Mouse (Mus musculus) intestine, embryonic 15.5 days (tissue): ENCODE measurements around the gene Capg. TPM values are rescaled to one million over a fixed set of nuclear protein-coding genes. Genes with fewer than 3 reads are reported as not detected.
"Not testable (repeated sequence)": the region's sequence is repeated elsewhere in the genome, so short reads cannot be mapped to it uniquely, and the experiment has no call there.

Source experiments
- ATAC-seq: fragments of 200-750 bp; cut with Nextera tagmentation; 2 replicates; pipeline ENCODE4 v1.8.0; 2017; ENCODE audit warnings: moderate TSS enrichment, moderate library complexity
- H3K27ac ChIP-seq: fragments of 300-500 bp; sonication (generic); 2 replicates; pipeline ENCODE4 v1.5.1; 2015; ENCODE audit warnings: mild to moderate bottlenecking, inconsistent platforms
- H3K27me3 ChIP-seq: fragments of 300-500 bp; sonication (generic); replicated peaks from 2 replicates; pipeline ENCODE4 v1.6.1; 2015; ENCODE audit warnings: inconsistent platforms
- H3K36me3 ChIP-seq: fragments of 300-500 bp; sonication (generic); 2 replicates; pipeline ENCODE4 v1.6.1; 2015; ENCODE audit warnings: inconsistent platforms
- H3K4me1 ChIP-seq: fragments of 300-500 bp; sonication (generic); replicated peaks from 2 replicates; pipeline ENCODE4 v1.6.1; 2015; ENCODE audit warnings: inconsistent platforms
- H3K4me2 ChIP-seq: fragments of 300-500 bp; sonication (generic); replicated peaks from 2 replicates; pipeline ENCODE4 v1.6.1; 2015; ENCODE audit warnings: mild to moderate bottlenecking, inconsistent platforms
- H3K4me3 ChIP-seq: fragments of 300-500 bp; sonication (generic); replicated peaks from 2 replicates; pipeline ENCODE4 v1.5.1; 2015; ENCODE audit warnings: inconsistent platforms
- H3K9ac ChIP-seq: fragments of 300-500 bp; sonication (generic); 2 replicates; pipeline ENCODE4 v1.6.1; 2015; ENCODE audit warnings: inconsistent platforms
- H3K9me3 ChIP-seq: fragments of 300-500 bp; sonication (generic); 2 replicates; pipeline ENCODE4 v1.6.1; 2016; ENCODE audit warnings: inconsistent platforms
- WGBS: fragments of 180-500 bp; shearing (Covaris S2); methylation state at CpG from one replicate; pipeline ENCODE4 v1.1.7; 2015; 5-methylcytosine and 5-hydroxymethylcytosine counted together
- polyA plus RNA-seq: library from polyadenylated mRNA; unstranded; fragments of >200 nt; fragmentation: Nextera tagmentation; extraction: Ambion mirVana; gene quantifications from 2 replicates; pipeline ENCODE4 v1.2.1, GENCODE M21; 2015

Capg gene
- polyA plus RNA-seq, 1 experiment from 2014 or later = 33.5 TPM

- ATAC-seq = no peak
- no peaks in the 10 kb centered on the region for H3K9me3 ChIP-seq
- no peaks in the 10 kb centered on the region for H3K27me3 ChIP-seq
- H3K9ac ChIP-seq = no peak overlapping the region
- H3K27ac ChIP-seq = no peak overlapping the region
- no peak overlapping the region for H3K4me2 ChIP-seq
- peaks cover 12% of the 10 kb centered on the region for H3K4me1 ChIP-seq
- WGBS = 39% methylated on average over 8 of the region's 8 CpGs
- H3K4me3 ChIP-seq = no peak overlapping the region
- H3K36me3 ChIP-seq = no peaks in the 10 kb centered on the region
Observed at GRCm38 (mm10) chr6:72519303-72519702, 24.9 kb upstream of the Capg start.

GRCm38 (mm10) chr6:72519892-72520663, 24.1 kb upstream of the Capg start:
- Histone ChIP-seq H3K27ac (0 out of 2 replicates have a peak overlapping the region, but pooled peaks have one; percentile 32), H3K9me3 (no peaks in the 10 kb centered on the region), H3K4me2 (peak overlapping the region; percentile 16; the same call in 1 of the 2 replicates), H3K27me3 (no peaks in the 10 kb centered on the region), H3K4me3 (no peak overlapping the region), H3K4me1 (peaks cover 12% of the 10 kb centered on the region), H3K36me3 (no peaks in the 10 kb centered on the region), H3K9ac (no peak overlapping the region)
- WGBS = 30% methylated on average over 10 of the region's 10 CpGs
- ATAC-seq = peak; percentile 45

GRCm38 (mm10) chr6:72520904-72521303, 23.3 kb upstream of the Capg start:
- no peak overlapping the region for H3K4me3 ChIP-seq
- 94% methylated on average over 5 of the region's 5 CpGs for WGBS
- no peak overlapping the region for H3K9ac ChIP-seq
- no peak for ATAC-seq
- no peak overlapping the region for H3K4me2 ChIP-seq
- no peaks in the 10 kb centered on the region for H3K27me3 ChIP-seq
- H3K4me1 ChIP-seq = peaks cover 12% of the 10 kb centered on the region
- no peaks in the 10 kb centered on the region for H3K9me3 ChIP-seq
- H3K27ac ChIP-seq = no peak overlapping the region
- no peaks in the 10 kb centered on the region for H3K36me3 ChIP-seq

- Histone ChIP-seq H3K9ac (no peak within 1 kb of the TSS), H3K4me1 (peaks cover 12% of the 10 kb centered on the region), H3K27ac (no peak within 1 kb of the TSS), H3K4me2 (no peak within 1 kb of the TSS), H3K9me3 (no peaks in the 10 kb centered on the region), H3K4me3 (no peak within 1 kb of the TSS), H3K36me3 (no peaks in the 10 kb centered on the region), H3K27me3 (no peaks in the 10 kb centered on the region)
- no peak for ATAC-seq
- WGBS = 79% methylated on average over 5 of the region's 5 CpGs
Observed at GRCm38 (mm10) chr6:72521607-72522006, 22.6 kb upstream of the Capg start, which contains the start of gene Sh2d6. Gene Sh2d6 (minus strand): TSS chr6:72521707.

GRCm38 (mm10) chr6:72522288-72522687, 21.9 kb upstream of the Capg start:
- WGBS = 70% methylated on average over 5 of the region's 5 CpGs
- H3K9ac ChIP-seq = no peak overlapping the region
- peaks cover 12% of the 10 kb centered on the region for H3K4me1 ChIP-seq
- H3K27me3 ChIP-seq = no peaks in the 10 kb centered on the region
- H3K36me3 ChIP-seq = no peaks in the 10 kb centered on the region
- H3K4me3 ChIP-seq = no peak overlapping the region
- H3K4me2 ChIP-seq = no peak overlapping the region
- no peak overlapping the region for H3K27ac ChIP-seq
- ATAC-seq = no peak
- no peaks in the 10 kb centered on the region for H3K9me3 ChIP-seq

- peak; percentile 31; the same call in 1 of the 2 replicates for ATAC-seq
- H3K4me3 ChIP-seq = no peak overlapping the region
- H3K27me3 ChIP-seq = no peaks in the 10 kb centered on the region
- no peak overlapping the region for H3K4me2 ChIP-seq
- H3K4me1 ChIP-seq = peaks cover 12% of the 10 kb centered on the region
- no peak overlapping the region for H3K9ac ChIP-seq
- 71% methylated on average over 4 of the region's 4 CpGs for WGBS
- no peaks in the 10 kb centered on the region for H3K9me3 ChIP-seq
- H3K27ac ChIP-seq = no peak overlapping the region
- H3K36me3 ChIP-seq = no peaks in the 10 kb centered on the region
Observed at GRCm38 (mm10) chr6:72523222-72523621, 21.0 kb upstream of the Capg start.

- Histone ChIP-seq H3K9me3 (no peaks in the 10 kb centered on the region), H3K27me3 (no peaks in the 10 kb centered on the region), H3K4me3 (no peak overlapping the region), H3K4me1 (peaks cover 11% of the 10 kb centered on the region), H3K9ac (no peak overlapping the region), H3K27ac (no peak overlapping the region), H3K4me2 (no peak overlapping the region), H3K36me3 (no peaks in the 10 kb centered on the region)
- 81% methylated on average over 2 of the region's 2 CpGs for WGBS
- no peak for ATAC-seq
Observed at GRCm38 (mm10) chr6:72524160-72524559, 20.0 kb upstream of the Capg start.

GRCm38 (mm10) chr6:72527070-72527469, 17.1 kb upstream of the Capg start:
- no peaks in the 10 kb centered on the region for H3K36me3 ChIP-seq
- no peaks in the 10 kb centered on the region for H3K9me3 ChIP-seq
- no peak overlapping the region for H3K4me3 ChIP-seq
- H3K27ac ChIP-seq = no peak overlapping the region
- H3K4me1 ChIP-seq = no peaks in the 10 kb centered on the region
- 86% methylated on average over 4 of the region's 4 CpGs for WGBS
- no peak for ATAC-seq
- no peak overlapping the region for H3K9ac ChIP-seq
- H3K4me2 ChIP-seq = no peak overlapping the region
- no peaks in the 10 kb centered on the region for H3K27me3 ChIP-seq

GRCm38 (mm10) chr6:72528410-72529151, 15.6 kb upstream of the Capg start:
- no peak overlapping the region for H3K9ac ChIP-seq
- ATAC-seq = peak; percentile 38; the same call in 1 of the 2 replicates
- no peak overlapping the region for H3K27ac ChIP-seq
- H3K4me1 ChIP-seq = no peaks in the 10 kb centered on the region
- no peak overlapping the region for H3K4me3 ChIP-seq
- H3K27me3 ChIP-seq = no peaks in the 10 kb centered on the region
- H3K4me2 ChIP-seq = no peak overlapping the region
- no peaks in the 10 kb centered on the region for H3K36me3 ChIP-seq
- no peaks in the 10 kb centered on the region for H3K9me3 ChIP-seq
- WGBS = 74% methylated on average over 10 of the region's 10 CpGs

GRCm38 (mm10) chr6:72532580-72532979, 11.6 kb upstream of the Capg start:
- Histone ChIP-seq H3K4me3 (no peak overlapping the region), H3K27me3 (no peaks in the 10 kb centered on the region), H3K27ac (no peak overlapping the region), H3K4me2 (no peak overlapping the region), H3K4me1 (peaks cover 5% of the 10 kb centered on the region; the same call in 1 of the 2 replicates), H3K36me3 (no peaks in the 10 kb centered on the region), H3K9me3 (no peaks in the 10 kb centered on the region), H3K9ac (no peak overlapping the region)
- WGBS = 80% methylated on average over 4 of the region's 4 CpGs
- ATAC-seq = no peak

GRCm38 (mm10) chr6:72533555-72533954, 10.6 kb upstream of the Capg start:
- H3K4me2 ChIP-seq, H3K36me3 ChIP-seq, H3K9ac ChIP-seq, H3K9me3 ChIP-seq, H3K4me3 ChIP-seq, H3K27me3 ChIP-seq, H3K4me1 ChIP-seq: not testable (repeated sequence)
- peak overlapping the region; percentile 51; the same call in 1 of the 2 replicates for H3K27ac ChIP-seq
- ATAC-seq = peak; percentile 46
- 29% methylated on average over 1 of the region's 1 CpGs for WGBS

GRCm38 (mm10) chr6:72534035-72534809, 10.0 kb upstream of the Capg start:
- Histone ChIP-seq H3K27ac (peak overlapping the region; percentile 51; the same call in 1 of the 2 replicates), H3K4me3 (no peak overlapping the region), H3K4me1 (peaks cover 13% of the 10 kb centered on the region), H3K9me3 (no peaks in the 10 kb centered on the region), H3K36me3 (no peaks in the 10 kb centered on the region), H3K9ac (no peak overlapping the region), H3K4me2 (no peak overlapping the region), H3K27me3 (no peaks in the 10 kb centered on the region)
- ATAC-seq = peak; percentile 15; the same call in 1 of the 2 replicates
- 40% methylated on average over 9 of the region's 9 CpGs for WGBS
